Mouse (Mus musculus) limb, embryonic 13.5 days (tissue): Measurements from ENCODE around the gene Ptprd. TPM values are rescaled to one million over a fixed set of nuclear protein-coding genes. Genes with fewer than 3 reads are reported as not detected.

Experiments used
- ATAC-seq: fragments of 200-750 bp; cut with Nextera tagmentation; 2 replicates; pipeline ENCODE4 v1.8.0; 2017; ENCODE audit warnings: low read depth, moderate number of reproducible peaks, moderate TSS enrichment; ENCODE audit not compliant: low FRiP score
- H3K27ac ChIP-seq: fragments of 300-500 bp; sonication (generic); 2 replicates; pipeline ENCODE4 v1.5.1; 2015; ENCODE audit warnings: inconsistent platforms, mild to moderate bottlenecking, moderate library complexity
- H3K27me3 ChIP-seq: fragments of 300-500 bp; sonication (generic); 2 replicates; pipeline ENCODE4 v1.6.1; 2015; ENCODE audit warnings: mild to moderate bottlenecking, inconsistent platforms
- H3K36me3 ChIP-seq: fragments of 300-500 bp; sonication (generic); 2 replicates; pipeline ENCODE4 v1.6.1; 2015; ENCODE audit warnings: inconsistent platforms, mild to moderate bottlenecking, moderate library complexity
- H3K4me1 ChIP-seq: fragments of 300-500 bp; sonication (generic); 2 replicates; pipeline ENCODE4 v1.6.1; 2015; ENCODE audit warnings: inconsistent platforms
- H3K4me2 ChIP-seq: fragments of 300-500 bp; sonication (generic); replicated peaks from 2 replicates; pipeline ENCODE4 v1.6.1; 2015; ENCODE audit warnings: inconsistent platforms, mild to moderate bottlenecking, moderate library complexity
- H3K4me3 ChIP-seq: fragments of 300-500 bp; sonication (generic); 2 replicates; pipeline ENCODE4 v1.5.1; 2015; ENCODE audit warnings: moderate library complexity, mild to moderate bottlenecking, inconsistent platforms
- H3K9ac ChIP-seq: fragments of 300-500 bp; sonication (generic); 2 replicates; pipeline ENCODE4 v1.6.1; 2015; ENCODE audit warnings: mild to moderate bottlenecking, inconsistent platforms
- H3K9me3 ChIP-seq: fragments of 300-500 bp; sonication (generic); 2 replicates; pipeline ENCODE4 v1.6.1; 2016; ENCODE audit warnings: inconsistent platforms
- WGBS: fragments of 180-500 bp; shearing (Covaris S2); methylation state at CpG from one replicate; pipeline ENCODE4 v1.1.7; 2015; 5-methylcytosine and 5-hydroxymethylcytosine counted together
- polyA plus RNA-seq: library from polyadenylated mRNA; unstranded; fragments of >200 nt; fragmentation: Nextera tagmentation; extraction: Ambion mirVana; gene quantifications from 2 replicates; pipeline ENCODE4 v1.2.1, GENCODE M21; 2015

The Ptprd gene
- polyA plus RNA-seq, 1 experiment from 2014 or later = 38.6 TPM

DNA sequence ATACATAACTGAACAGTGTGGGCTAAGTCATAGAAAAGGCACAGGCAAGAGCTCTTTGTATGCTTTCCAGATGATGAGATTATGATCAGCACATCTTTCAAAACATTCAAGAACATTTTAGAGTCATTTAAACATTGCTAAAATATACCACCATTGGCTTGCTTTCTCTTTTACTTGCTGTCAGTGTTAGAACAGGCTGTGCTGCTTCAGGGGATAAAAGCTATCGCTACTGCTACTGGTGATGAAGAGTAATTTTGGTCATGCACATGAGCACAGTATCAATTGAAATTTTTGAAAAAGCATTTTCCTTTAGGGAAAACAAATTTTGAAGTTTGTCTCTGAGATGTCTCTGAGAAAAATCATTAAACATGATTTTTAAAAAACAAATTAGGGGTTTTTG lies 1056.7 kb downstream of the Ptprd start:
- Histone ChIP-seq H3K4me1 (no peaks in the 10 kb centered on the region), H3K9me3 (no peaks in the 10 kb centered on the region), H3K36me3 (no peaks in the 10 kb centered on the region), H3K9ac (no peak overlapping the region), H3K27ac (no peak overlapping the region), H3K4me2 (no peak overlapping the region), H3K27me3 (no peaks in the 10 kb centered on the region), H3K4me3 (no peak overlapping the region)
- ATAC-seq = no peak
- 93% methylated on average over 1 of the region's 1 CpGs for WGBS

DNA sequence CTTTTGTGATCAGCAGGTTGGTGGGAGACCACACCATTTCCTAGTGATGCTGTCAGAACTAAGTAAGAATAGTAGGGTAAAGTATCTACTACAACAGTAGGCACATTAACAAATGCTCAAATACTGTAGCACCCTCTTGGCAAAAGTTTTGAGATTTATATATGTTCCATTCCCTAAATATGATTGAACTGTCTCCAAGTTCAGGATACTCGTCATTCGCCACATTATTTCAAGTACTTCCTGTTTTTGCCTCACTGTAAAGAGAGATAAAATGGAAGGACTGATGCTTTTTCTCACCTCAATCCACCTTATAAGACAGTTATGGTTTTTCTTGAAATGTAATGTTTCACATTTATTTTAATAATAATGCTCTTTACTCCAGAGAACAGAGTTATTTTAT lies 1086.9 kb downstream of the Ptprd start:
- no peak overlapping the region for H3K4me2 ChIP-seq
- no peaks in the 10 kb centered on the region for H3K4me1 ChIP-seq
- H3K27me3 ChIP-seq = no peaks in the 10 kb centered on the region
- H3K36me3 ChIP-seq = no peaks in the 10 kb centered on the region
- H3K27ac ChIP-seq = no peak overlapping the region
- 89% methylated on average over 2 of the region's 2 CpGs for WGBS
- H3K9me3 ChIP-seq = no peaks in the 10 kb centered on the region
- no peak for ATAC-seq
- H3K4me3 ChIP-seq = no peak overlapping the region
- no peak overlapping the region for H3K9ac ChIP-seq

DNA sequence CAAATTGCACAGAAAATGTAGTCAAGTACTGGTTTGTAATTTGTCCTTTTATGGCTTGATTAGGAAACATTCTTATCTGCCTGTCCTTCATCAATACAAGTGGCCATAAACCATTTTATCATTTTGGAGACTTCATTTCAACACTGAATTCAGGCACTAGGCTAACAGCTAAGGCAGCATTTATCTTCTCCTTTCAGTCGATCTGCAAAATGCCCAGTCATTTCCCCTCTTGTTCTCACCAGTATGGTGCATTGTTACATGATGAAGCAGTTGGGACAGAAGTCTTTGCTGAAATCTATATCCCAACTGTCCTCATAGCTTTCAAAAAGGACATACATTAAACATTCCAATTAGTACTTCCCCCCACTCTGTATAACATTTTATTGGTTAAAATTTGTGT lies 1100.9 kb downstream of the Ptprd start:
- Histone ChIP-seq H3K27ac (no peak overlapping the region), H3K36me3 (no peaks in the 10 kb centered on the region), H3K9me3 (no peaks in the 10 kb centered on the region), H3K4me2 (no peak overlapping the region), H3K4me3 (no peak overlapping the region), H3K27me3 (no peaks in the 10 kb centered on the region), H3K4me1 (no peaks in the 10 kb centered on the region), H3K9ac (no peak overlapping the region)
- ATAC-seq = no peak
- 90% methylated on average over 1 of the region's 1 CpGs for WGBS

DNA sequence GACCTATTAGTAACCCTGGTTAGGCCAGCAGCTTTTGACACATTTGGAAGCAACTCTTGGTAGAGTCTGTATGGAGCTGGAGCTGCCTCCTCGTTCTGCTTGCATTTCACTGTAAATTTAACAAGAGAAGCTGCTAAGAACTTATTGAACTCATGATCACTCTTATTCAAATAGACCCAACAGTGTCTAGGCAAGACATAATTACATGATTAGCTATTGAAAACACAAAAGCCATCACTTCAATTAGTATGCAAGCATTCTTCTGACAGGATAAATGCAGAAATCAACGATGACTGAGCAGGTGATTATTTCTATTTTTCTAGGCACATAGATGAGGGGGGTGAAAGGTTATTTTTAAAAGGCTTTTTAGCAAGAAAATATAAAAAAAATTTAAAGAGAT lies 1104.5 kb downstream of the Ptprd start:
- no peaks in the 10 kb centered on the region for H3K36me3 ChIP-seq
- H3K27ac ChIP-seq = no peak overlapping the region
- no peaks in the 10 kb centered on the region for H3K4me1 ChIP-seq
- H3K27me3 ChIP-seq = no peaks in the 10 kb centered on the region
- no peak overlapping the region for H3K4me2 ChIP-seq
- no peaks in the 10 kb centered on the region for H3K9me3 ChIP-seq
- WGBS = 74% methylated on average over 2 of the region's 2 CpGs
- no peak for ATAC-seq
- no peak overlapping the region for H3K4me3 ChIP-seq
- no peak overlapping the region for H3K9ac ChIP-seq

DNA sequence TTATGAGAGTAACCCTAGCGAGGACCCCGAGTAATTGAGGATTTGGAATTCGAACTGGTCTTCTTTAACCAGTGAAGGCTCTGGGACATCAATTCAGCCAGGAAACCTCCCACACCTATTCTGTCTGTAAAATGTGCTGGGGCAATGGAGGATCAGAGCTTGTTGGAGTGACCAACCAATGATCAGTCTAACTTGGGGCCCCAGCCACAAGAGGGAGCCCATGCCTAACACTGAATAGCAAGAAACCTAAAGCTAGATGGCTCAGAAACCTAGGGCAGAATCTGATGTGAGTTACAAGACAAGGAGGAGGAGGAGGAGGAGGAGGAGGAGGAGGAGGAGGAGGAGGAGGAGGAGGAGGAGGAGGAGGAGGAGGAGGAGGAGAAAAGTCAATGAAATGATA lies 1128.6 kb downstream of the Ptprd start:
- H3K9me3 ChIP-seq = no peaks in the 10 kb centered on the region
- H3K4me1 ChIP-seq = no peaks in the 10 kb centered on the region
- H3K27ac ChIP-seq = no peak overlapping the region
- 57% methylated on average over 3 of the region's 3 CpGs for WGBS
- no peak overlapping the region for H3K4me2 ChIP-seq
- no peaks in the 10 kb centered on the region for H3K36me3 ChIP-seq
- H3K9ac ChIP-seq = no peak overlapping the region
- H3K4me3 ChIP-seq = no peak overlapping the region
- no peak for ATAC-seq
- H3K27me3 ChIP-seq = no peaks in the 10 kb centered on the region

DNA sequence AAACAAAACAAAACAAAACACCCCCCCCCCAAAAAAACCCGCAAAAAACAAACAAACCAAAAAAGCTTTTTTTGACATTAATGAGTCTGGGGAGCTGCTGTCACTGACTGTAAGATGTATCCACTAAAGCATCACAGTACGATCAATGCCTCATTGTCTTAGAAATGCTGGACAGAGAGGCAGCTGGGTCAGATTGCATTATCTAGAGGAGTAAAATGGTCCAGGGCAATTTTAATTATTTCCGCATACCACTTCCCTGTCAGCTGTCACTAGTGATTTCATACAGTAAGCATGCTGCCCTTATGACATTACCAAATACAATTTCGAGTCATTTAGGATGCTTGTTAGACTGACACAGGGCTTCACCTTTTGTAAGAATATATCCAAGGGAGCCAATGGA lies 1134.2 kb downstream of the Ptprd start:
- ATAC-seq = no peak

DNA sequence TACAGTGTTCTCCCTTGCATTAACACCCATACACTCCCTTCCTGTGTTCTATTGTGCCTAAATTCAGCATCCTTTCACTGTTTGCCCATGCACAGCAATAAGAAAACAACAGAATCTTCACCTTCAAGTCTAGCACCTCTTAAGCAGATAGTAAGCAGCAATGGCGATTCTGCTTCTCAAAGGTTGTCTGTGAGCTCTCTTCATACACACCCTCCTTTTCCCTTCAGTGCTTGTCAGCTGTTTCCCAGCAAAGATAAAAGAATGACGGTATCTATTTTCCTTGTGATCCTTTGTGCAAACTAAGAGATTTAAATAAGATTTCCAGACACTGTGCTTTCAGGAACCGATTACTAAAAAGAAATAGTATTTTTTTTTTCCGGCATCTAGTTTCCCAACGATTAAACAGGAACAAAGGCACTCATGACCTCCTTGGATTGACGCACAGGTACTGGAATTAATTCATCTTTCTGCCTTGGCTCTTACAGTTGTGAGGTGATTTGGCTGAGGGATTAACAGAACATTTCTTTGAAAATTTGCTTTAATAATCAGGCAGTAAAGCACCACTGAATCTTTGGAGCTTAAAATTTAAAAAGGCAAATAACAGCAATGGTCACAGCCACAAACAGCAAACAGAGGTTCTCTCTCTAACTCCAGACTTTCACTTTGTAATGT lies 1161.1 kb downstream of the Ptprd start:
- 78% methylated on average over 6 of the region's 6 CpGs for WGBS
- no peak overlapping the region for H3K4me2 ChIP-seq
- no peak for ATAC-seq
- no peak overlapping the region for H3K9ac ChIP-seq
- no peak overlapping the region for H3K4me3 ChIP-seq
- H3K4me1 ChIP-seq = no peaks in the 10 kb centered on the region
- no peaks in the 10 kb centered on the region for H3K36me3 ChIP-seq
- no peaks in the 10 kb centered on the region for H3K9me3 ChIP-seq
- H3K27me3 ChIP-seq = no peaks in the 10 kb centered on the region
- no peak overlapping the region for H3K27ac ChIP-seq

More for the DNA sequence above, 1134.2 kb downstream of the Ptprd start:
- H3K4me2 ChIP-seq = no peak overlapping the region
- no peak overlapping the region for H3K27ac ChIP-seq
- no peaks in the 10 kb centered on the region for H3K4me1 ChIP-seq
- H3K36me3 ChIP-seq = no peaks in the 10 kb centered on the region
- WGBS = 80% methylated on average over 4 of the region's 4 CpGs
- no peak overlapping the region for H3K9ac ChIP-seq
- no peaks in the 10 kb centered on the region for H3K27me3 ChIP-seq
- no peak overlapping the region for H3K4me3 ChIP-seq
- H3K9me3 ChIP-seq = no peaks in the 10 kb centered on the region

DNA sequence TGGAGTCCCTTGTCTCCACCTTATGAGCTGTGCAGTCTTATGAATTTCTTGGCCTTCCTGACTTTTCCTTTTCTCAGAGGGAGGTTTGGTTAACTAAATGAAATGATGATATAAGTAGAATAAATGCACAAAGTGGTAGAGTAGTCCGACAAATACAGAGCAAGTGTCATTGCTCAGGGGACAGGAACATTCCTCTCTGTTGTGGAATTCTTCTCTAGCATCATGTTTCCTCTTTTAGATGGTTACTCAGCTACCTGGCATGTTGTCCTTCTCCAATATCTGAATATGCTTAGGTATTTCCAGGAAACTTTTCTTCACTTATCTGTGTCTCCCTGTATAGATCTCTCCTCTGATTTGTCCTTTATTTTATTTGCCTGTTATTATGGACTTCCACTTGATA lies 1207.3 kb downstream of the Ptprd start:
- Histone ChIP-seq H3K9ac (no peak overlapping the region), H3K36me3 (no peaks in the 10 kb centered on the region), H3K4me3 (no peak overlapping the region), H3K27ac (no peak overlapping the region), H3K9me3 (no peaks in the 10 kb centered on the region), H3K4me1 (no peaks in the 10 kb centered on the region), H3K27me3 (no peaks in the 10 kb centered on the region), H3K4me2 (no peak overlapping the region)
- ATAC-seq = no peak
- WGBS = 88% methylated on average over 1 of the region's 1 CpGs

DNA sequence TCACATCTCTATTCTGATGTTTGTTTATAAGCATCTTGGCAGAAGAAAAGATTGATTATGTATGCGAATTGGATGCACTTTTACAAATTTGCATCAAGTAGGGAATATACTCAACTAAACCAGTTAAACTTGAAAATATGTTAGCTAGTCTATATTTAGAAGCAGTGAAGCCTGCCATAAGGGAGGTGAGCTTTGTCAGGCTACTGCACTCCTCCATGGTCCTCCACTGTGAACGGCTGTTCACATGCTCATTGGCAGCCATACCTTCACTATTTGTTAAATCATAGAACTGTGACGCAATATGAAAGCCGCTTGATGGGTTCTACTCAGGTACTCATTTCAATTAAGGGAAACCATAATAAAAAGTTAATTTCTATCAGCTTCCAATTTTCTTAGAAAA lies 1215.6 kb downstream of the Ptprd start:
- 93% methylated on average over 4 of the region's 4 CpGs for WGBS
- H3K27me3 ChIP-seq = no peaks in the 10 kb centered on the region
- no peak overlapping the region for H3K4me3 ChIP-seq
- no peak overlapping the region for H3K9ac ChIP-seq
- no peaks in the 10 kb centered on the region for H3K36me3 ChIP-seq
- no peak overlapping the region for H3K27ac ChIP-seq
- ATAC-seq = no peak
- no peak overlapping the region for H3K4me2 ChIP-seq
- H3K4me1 ChIP-seq = no peaks in the 10 kb centered on the region
- no peaks in the 10 kb centered on the region for H3K9me3 ChIP-seq

DNA sequence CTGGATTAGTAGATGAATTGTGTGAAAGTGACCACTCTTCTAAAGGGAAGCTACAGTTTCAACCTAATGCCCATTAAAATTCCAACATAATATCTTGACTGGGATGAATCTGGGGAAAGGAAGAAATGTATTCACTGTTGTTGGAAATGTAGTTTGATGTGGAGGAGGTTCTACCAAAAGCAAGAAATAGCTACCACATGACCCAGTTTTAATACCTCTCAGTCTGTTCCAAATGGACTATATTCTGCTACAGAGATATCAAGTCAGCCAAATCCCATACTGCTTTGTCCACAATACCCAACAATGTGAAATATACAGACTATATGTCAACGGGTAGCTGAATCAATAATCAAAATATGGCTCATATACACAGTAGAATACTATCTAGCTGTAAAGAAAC lies 1221.8 kb downstream of the Ptprd start:
- 82% methylated on average over 1 of the region's 1 CpGs for WGBS
- Histone ChIP-seq H3K27ac (no peak overlapping the region), H3K4me1 (no peaks in the 10 kb centered on the region), H3K4me2 (no peak overlapping the region), H3K4me3 (no peak overlapping the region), H3K27me3 (no peaks in the 10 kb centered on the region), H3K9ac (no peak overlapping the region), H3K36me3 (no peaks in the 10 kb centered on the region), H3K9me3 (no peaks in the 10 kb centered on the region)
- ATAC-seq = no peak

DNA sequence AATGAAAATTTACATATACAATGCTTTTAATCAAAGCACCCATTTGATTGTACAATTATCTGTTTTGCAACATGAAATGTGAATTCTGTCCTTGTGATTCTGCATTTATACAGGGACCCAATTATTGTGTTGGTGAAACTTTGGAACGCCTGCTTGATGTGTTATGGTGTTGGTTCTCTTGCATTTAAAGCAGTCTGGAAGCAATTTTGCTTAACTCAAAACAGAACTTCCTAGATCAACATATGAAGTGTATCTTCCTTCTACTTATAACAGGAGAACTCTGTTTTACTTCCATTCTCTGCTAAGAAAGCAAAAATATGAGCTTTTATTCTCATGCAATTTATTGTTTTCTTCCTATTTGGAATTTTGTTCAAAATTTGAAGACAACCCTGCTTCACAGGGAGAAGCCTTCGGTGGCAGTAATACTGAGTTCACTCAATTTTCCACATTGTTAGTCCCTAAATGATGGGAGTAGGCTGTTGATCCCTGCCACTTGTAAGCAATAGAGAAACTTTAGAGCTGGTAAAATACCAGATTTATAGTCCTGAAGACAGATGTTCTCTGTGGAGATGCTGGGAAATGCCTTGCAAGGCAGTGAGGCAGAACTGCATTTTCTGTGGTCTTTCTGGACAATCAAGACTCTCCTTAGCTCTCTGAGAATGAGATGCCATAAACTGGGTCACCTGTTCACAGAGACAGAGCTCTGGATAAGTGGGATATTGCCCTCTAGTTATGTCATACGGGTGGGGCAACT lies 1234.5 kb downstream of the Ptprd start:
- H3K4me1 ChIP-seq = 0 out of 2 replicates have a peak, but pooled peaks cover 4% of the 10 kb centered on the region
- H3K27ac ChIP-seq = no peak overlapping the region
- 29% methylated on average over 3 of the region's 3 CpGs for WGBS
- no peak overlapping the region for H3K4me3 ChIP-seq
- no peaks in the 10 kb centered on the region for H3K9me3 ChIP-seq
- H3K4me2 ChIP-seq = no peak overlapping the region
- H3K36me3 ChIP-seq = no peaks in the 10 kb centered on the region
- no peak for ATAC-seq
- H3K9ac ChIP-seq = no peak overlapping the region
- H3K27me3 ChIP-seq = no peaks in the 10 kb centered on the region

DNA sequence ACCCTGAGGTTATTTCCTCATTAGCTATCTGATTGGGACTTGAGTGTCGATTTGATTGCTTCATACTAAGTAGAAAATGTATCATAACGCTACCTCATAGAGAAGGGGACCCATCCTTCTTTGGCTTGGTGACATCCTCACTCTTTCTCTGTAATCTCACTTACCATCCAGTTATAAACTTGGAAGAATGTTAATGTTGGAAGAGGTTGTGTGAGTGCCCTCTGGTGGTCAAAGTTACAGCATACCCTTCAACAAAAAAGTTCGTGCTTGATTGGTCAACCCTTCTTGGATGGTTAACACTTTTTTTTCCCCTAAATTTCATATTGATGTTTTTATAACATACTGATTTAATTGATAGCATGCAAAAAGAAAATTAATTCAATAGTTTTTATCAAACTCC lies 1263.5 kb downstream of the Ptprd start:
- no peaks in the 10 kb centered on the region for H3K9me3 ChIP-seq
- no peaks in the 10 kb centered on the region for H3K36me3 ChIP-seq
- ATAC-seq = no peak
- no peak overlapping the region for H3K4me2 ChIP-seq
- 51% methylated on average over 3 of the region's 3 CpGs for WGBS
- no peak overlapping the region for H3K9ac ChIP-seq
- H3K4me3 ChIP-seq = no peak overlapping the region
- H3K27ac ChIP-seq = no peak overlapping the region
- H3K27me3 ChIP-seq = no peaks in the 10 kb centered on the region
- H3K4me1 ChIP-seq = no peaks in the 10 kb centered on the region
